Mouse (Mus musculus): ENCODE measurements around the gene Plppr1.
"Not testable (repeated sequence)": the region's sequence is repeated elsewhere in the genome, so short reads cannot be mapped to it uniquely, and the experiment has no call there.

Plppr1 gene

DNA sequence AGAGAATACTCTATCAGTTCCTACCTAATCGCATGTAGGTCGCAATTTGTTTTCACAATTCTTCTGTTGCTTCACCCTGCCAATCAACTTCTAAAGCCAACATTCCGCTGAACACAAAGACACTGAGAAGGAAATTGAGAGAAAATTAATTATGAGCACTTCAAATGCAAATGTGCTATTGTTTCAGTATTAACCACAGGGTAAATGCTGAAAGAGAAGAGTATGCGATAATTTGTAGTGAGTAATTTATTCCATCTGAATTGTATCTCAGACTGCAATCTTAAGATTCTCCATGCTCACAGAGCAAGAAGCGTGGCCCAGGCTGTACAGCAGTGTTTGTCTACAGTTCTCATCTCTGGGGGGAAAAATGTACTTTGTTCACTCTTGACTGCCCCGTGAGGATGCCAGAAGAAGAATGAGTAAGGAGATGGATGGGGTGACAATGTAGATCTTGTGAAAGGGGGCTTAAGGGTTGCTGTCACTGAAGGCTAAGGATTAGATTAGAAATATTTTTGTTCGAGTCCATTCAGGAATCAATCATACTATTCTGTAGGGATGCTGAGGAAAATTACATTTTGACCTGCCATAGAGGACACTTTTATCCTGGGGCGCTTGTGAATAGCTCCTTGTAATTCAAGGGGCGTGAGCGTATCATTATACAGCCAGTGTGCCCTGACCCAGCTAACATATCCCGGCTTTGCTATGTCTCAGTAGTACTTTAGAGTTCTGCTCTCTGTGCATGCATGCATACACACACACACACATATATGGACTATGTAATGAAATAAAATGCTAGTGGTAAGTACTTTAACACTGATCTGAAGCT is 173.3 kb downstream of the Plppr1 start:
- in situ Hi-C loops (cut with MseI, MboI), result no loop called here

DNA sequence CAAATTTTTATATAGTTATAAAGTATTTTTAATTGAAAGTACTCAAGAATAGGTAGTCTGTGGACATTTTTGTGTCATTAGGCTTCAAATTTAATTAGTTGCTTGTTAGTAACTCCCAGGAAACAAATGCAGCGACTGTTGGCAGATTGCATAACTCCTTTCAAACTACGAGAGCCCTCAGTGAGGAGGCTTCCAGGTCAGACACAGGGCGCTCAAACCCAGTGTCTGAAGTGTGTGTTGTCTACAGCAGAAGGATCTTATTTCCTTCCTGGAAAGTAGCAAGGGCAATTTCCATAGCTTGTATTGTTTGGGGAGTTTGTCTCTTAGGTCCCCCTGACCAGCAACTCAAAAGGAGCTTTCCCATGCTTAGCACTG is 173.9 kb downstream of the Plppr1 start:
- in situ Hi-C loops (cut with MseI, MboI), result no loop called here

DNA sequence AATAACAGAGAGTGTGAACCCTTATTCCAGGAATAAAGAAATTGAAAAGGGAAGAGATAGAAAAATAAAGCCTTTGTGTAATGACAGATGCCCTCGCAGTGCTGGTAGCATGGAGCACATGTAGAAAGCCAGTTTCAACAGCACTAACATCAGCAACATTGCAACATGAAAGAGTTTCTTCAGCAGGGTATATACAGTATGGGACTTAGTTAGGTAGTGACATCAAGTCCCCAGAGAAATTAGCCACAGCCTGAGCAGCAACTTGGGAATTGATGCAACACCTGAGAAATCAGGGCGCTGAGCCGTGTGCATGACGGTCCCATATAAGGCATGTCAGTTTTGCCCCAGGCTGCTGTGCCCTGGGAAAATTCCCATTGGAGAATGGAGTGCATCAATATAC is 179.0 kb downstream of the Plppr1 start:
- in situ Hi-C loops (cut with MseI, MboI), result no loop called here

DNA sequence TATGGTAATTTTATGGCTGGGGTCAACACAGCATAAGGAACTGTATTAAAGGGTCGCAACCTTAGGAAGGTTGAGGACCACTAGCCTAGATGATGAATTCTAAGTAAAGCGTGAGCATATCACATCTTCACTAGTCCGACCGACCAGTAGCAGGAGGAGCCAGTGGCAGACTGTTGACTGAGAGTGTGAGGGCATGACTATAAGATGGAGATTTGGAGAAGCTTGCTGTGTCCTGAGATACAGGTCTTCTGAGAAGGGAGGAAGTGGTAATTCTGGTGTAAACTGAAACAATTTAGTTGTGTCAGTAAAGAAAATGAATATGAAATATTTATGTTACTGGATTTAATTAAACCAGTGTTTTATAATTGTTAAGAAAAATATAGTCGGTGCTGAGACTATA is 180.4 kb downstream of the Plppr1 start:
- in situ Hi-C loops (cut with MseI, MboI), result no loop called here

DNA sequence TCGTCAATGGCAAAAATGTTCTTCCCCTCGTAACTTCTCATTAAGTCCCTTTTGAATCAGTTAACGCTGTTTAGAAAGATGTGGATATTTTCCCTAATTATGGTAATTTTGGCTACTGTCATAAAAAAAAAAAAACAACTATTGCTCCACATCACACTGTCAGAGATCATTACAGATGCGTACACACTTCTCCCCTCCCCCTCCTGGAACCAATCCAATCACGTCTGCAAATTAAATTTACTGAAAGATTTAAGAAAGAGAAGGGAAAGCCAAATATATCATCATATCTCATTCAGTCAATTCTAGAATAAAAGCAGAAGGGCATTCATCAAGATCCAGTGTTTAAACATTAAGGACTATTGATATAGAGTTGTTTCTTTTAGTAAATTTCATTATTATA is 185.7 kb downstream of the Plppr1 start:
- in situ Hi-C loops (cut with MseI, MboI), result no loop called here

DNA sequence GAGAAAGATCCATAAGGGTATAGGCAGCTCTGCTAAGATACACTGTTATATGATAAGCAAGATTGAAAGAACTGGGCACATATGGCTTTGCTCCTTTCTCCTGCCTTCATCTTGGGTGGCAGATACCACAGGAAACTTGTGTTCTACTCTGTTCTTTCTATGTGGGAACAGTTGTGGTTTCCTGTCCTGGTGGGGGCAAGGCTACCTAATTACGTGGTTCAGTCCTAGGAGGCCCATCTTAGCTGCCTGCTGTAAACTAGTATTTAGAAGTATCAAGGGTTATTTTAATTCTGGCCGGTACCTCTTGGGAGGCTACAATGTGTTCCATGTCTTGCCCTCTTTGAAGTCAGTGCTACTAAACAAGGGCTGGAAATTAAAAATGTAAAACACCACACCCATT is 186.2 kb downstream of the Plppr1 start:
- in situ Hi-C loops (cut with MseI, MboI), result no loop called here

DNA sequence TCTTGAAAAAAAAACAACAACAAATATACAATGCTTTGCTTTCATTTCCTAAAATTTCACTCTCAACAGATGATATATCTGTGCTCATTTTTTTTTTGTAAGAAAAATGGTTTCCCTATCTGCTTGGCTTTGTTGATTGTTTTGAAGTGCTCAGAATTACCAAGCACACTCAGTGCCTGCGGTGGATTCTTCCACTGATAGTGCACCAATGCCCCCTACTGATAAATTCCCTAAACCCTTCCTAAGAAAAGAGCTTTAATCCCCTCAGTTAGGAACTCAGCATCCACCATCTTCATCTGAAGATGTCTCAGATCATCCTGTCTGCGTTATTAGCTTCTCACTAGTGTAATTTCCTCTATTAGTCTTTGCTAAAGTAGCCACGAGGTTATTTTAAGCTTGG is 192.2 kb downstream of the Plppr1 start:
- in situ Hi-C loops (cut with MseI, MboI), result no loop called here

DNA sequence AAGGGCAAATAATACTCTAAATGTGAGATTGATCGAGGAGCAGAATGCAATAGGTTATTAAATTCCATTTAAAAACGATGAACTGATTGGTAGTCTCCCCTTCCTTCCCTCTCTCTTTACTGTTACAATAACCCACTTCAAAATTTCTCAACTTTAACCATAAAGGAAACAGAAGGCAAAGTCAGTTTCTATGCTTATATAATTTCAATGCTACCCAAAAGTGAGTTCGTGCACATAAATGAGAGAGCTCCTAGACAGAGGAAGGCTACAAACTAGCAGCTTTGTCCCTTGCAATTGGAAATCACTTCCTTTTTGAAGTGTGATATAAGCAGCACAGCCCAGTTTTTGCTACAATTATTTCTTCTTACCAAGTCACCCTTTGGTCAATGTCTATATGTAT is 193.1 kb downstream of the Plppr1 start:
- in situ Hi-C loops (cut with MseI, MboI), result no loop called here

DNA sequence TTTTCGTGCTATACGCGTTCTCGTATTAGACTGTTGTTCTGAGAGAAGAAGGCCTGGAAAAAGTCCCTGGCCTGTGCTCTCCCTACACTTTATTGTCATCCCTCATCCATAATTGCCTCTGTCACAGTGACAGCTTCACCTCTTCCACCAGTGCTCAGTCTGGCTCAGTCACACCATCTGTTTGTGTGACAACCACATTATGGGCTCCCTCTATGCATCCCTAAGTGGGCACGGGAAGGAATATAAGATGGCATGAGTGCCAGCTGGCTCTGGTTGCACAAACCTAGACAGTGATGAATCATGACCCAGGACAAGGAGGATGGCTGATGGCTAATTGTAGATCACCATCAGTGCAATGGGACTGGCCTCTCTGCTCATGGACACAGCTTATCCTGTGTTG is 219.4 kb downstream of the Plppr1 start:
- in situ Hi-C loops (cut with MseI, MboI), result no loop called here

DNA sequence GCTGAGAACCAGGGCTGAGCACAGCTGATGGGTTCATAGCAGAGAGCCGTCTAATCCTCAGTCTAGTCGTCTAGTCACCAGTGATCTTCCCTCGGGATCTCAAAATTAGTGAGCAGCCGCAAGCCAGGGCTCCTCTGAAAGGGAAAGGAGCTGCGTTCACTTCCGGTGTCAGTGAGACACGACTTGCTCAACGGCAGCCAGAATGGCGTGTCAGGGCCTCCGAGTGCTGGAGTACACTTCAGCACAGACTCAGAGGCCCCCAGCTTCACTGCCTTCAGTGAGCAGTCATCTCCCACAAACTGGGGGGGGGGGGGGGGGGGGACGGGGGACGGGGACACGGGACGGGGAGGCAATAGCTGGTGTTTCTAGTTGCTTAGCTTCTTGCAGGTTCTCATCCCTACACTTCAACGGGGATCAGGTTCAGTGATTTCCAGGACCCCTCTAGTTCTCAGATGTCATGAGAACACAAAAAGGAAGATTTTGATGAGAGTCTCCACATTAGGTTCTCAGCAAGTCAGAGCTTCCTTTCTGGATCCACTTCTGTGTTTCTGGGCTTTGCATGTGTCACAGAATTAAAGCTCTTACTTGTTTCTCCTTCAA is 225.7 kb downstream of the Plppr1 start:
- in situ Hi-C loops (cut with MseI, MboI), result no loop called here

DNA sequence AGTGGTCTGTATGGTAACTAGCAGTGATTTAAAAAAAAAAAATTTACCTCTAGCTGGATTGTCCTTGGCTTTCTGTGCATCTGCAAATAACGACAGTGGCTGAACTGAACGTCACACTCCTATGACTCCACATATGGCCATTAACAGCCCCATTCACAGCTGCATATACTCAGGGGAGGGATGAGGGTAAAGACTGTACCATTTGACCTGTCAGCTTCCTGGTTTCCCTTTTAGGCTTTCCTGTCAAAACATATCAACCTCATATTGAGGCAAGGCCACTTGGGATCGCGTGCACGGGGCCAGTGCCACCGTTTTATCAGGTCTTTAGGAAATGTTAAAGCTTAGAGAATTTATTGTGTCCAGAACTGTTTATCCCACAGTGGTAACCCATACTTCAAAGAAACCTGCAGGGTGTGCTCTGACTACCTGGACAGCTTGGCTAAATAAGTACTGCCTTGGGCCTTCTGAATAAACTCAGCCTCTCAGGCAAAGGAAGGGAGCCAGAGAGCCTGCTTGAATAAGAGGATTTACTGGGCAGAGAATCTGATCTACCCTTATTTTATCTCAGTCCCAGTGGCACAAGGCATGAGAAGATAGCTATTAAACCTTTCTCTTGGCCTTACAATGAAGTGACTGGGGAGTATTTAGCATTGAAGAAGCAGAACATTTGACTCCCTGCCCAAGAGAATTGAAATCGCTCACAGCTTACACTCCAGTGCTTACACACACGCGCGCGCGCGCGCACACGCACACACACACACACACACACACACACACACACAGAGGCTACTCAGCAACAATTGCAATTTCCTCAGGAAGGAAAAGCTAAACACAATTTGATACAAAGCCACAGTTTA is 226.5 kb downstream of the Plppr1 start:
- in situ Hi-C loops (cut with MseI, MboI), result no loop called here

DNA sequence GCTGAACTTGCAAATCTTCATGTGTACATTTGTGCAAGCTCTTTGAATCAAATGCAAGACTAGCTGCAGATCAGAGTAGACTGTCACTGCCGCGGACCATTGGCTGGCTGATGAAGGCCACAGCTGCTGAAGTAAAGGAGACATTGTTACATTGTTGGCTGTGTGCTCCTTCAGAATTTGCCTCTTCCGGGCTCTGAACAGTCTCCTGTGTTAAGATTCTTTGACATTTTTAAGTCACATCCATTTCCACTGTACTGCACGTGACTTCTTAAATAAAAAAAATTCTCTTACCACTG is 227.1 kb downstream of the Plppr1 start:
- in situ Hi-C loops (cut with MseI, MboI), result no loop called here

DNA sequence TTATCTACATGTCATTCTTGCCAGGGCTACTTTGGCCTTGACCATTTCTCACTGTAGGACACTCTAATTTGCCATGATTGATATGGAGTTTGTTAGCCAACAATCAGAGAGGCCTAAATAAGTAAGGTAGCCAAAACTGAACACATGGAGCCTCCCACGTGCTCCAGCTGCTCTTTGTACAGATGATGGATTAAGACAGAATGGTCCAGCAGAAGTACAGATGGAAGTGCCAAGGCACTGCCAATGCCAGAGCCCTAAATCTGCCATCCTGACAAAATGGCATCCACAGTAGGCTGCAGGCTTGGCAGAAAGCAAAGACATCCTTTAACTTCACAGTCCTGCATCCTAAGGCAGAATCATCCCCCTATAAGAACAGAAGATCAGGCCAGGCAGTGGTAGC is 237.4 kb downstream of the Plppr1 start:
- in situ Hi-C loops (cut with MseI, MboI), result no loop called here

DNA sequence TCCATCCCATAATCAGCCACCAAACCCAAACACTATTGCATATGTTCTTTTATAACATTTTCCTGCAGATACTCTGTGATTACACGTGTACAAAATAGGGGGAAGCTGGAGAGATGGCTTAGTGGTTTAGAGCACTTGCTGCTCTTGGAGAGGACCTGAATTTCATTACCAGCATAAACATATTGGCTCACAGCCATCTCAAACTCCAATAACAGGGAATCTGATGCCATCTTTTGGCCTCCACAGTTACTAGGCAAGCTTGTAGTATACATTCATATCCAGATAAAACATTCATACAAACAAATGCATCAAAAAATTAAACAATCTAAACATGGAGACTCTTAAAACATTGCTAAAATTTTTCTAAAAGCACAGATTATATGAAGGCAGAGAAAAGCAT is 240.5 kb downstream of the Plppr1 start:
- in situ Hi-C loops (cut with MseI, MboI), result no loop called here

DNA sequence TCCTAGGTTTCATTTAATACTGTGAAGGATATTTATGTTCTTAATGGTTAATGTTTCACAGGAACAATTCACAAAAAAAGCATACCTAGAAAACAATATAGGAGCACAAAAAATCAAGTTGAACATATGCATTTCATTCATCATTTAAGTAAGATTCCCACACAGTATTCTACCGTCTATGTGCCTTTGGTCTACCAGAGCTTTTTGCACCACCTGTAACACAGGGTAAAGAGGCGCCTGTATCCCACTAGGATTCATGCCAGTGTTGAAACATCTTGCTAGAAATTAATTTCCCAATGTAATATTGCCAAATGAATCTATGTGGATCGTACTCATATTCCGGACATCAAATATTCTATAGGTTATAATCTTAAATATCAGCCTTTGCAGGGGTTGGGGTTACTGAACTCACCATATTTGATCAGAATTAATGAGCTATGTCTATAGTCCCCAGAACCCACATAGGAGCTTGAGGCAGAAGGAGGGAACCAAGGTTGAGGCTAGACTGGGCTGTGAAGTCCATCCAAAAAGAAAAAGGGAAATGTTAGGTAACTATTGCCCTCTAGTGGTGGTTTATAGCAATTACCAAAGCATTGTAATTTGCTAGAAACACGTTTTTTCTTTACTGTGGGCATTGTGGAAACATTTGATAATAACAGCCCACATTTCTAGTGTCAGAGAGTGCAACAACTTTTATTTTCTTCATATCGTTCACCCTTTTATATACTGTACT is 263.0 kb downstream of the Plppr1 start:
- in situ Hi-C loops (cut with MseI, MboI), result loop anchor here in 1 of 2 experiments (10.0 kb wide), 1 partner anchor 547 kb away; no protein-coding TSS in a partner anchor

DNA sequence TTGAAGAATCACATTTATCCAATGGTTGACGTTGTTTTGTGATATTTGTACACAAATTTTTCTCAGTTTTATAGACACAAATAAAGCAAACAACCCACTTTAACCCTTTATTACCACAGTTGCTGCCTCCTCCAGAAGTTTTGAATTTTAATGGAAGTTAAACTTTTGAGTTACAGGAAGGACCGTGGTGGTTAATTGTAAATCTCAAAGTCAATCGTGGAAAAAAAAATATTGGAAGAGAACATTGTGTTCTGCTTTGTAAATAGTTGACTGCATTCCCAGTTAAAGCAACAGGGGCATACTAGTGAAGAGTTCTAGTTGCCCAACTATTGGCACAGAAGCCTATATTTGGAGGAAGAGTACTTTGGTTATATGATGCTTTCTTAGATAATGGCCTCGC is 278.9 kb downstream of the Plppr1 start:
- in situ Hi-C loops (cut with MseI, MboI), result not testable (repeated sequence)

DNA sequence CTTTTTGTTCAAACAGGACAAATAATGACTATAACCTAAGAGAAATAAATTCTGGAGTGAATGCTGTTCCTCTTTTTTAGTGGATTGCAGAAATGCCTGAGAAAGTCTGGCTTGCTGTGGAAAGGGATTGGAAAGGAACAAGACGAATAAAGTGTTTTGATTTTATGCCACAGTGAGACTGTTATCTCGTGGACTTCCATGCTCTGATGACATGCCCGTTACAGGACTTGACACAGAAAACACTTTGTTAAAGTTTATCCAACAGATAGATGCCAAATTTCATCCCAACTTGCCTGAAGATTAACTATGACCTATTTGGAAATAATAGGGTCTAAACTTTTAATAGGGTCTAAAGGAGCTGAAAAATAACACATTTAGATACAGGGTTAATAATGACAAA is 281.0 kb downstream of the Plppr1 start:
- in situ Hi-C loops (cut with MseI, MboI), result not testable (repeated sequence)

DNA sequence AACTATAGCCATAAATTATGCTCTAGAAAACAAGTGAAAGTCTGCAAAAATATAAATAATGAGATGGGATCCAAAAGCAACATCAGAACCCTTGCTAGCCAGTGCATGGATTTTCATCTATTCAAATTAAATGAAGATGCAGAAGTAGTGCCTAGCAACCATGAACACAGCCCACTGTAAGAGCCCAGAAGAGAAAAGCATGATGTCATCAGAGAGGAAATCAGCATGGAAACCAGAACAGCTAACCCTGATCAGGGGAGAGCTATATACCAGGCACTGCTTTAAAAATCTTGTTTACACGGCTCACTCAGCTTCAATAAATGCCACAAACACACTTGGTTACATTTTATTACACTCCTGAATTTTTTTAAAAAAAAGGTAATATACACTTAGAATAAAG is 288.9 kb downstream of the Plppr1 start:
- in situ Hi-C loops (cut with MseI, MboI), result not testable (repeated sequence)

DNA sequence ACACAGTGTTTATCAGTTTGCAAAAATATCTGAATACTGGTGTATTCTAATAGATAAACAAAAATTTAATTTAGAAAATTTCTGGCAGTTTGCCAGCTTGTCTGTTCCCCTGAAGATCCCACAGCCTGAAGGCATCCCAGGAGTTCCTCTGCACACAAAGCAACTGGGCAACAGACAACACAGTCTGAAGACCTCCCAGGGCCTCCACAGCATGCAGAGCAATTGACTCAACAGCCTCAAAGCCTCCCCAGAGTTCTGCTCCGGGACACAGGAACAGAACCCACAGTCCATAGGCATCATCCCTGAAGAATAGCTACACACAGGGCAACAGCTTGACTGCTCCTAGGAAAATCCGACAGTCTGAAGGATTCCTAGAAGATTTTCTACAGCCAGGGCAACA is 289.6 kb downstream of the Plppr1 start:
- in situ Hi-C loops (cut with MseI, MboI), result no loop called here

DNA sequence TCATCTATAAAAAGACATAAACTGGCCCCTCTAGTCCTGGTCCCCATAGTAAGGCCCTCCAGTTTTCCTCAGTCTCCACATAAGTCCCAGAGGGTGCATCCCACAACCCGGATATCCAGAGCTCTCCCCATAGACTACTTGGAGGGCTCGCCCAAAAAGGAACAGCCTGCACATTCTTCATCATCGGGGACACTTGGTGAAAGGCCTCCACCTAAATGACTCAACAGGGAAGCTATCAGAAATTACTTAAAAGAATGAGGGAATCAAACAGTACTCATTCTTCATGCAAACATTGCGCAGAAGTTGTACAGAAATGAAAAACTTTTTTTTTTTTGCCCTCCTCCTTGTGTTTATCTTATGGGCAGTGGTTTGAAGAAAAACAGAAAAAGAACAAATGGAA is 291.4 kb downstream of the Plppr1 start:
- in situ Hi-C loops (cut with MseI, MboI), result no loop called here

DNA sequence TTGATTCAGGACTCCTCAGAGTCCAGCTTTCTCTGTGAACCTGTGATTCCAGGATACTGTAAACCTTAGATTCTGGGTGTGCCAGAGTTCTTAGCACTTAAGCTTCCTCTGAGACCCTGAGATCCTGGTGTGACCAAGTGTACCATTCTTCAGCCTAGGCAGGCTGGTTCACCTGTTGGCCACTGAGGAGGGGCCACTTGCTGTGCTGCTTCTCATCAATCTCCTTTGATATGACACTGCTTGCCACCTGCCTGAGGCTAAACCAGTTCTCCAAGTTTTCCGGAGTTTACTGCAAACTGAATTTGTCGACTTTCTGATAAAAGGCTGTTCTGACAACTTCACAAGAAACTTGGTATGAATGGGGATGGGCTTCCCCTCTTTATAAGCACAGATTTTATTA is 298.0 kb downstream of the Plppr1 start:
- in situ Hi-C loops (cut with MseI, MboI), result no loop called here

DNA sequence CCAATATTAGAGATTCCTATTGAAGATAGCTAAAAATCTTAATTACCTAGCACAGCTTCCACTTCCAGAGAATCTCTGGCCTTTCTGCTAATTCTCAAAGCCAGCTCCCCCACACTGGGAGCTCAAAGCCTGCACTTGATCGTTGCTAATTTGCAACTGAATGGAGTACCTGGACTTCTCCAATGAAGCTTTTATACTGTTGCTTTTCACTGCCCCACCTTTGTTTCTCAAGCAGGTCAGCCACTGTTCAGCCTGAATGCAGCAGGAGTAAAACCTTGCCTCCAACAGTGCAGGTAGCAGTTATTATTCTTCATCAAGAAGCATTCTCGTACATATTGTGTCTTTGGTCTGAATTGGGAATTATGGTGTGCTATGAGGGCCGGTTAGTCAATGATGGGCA is 309.0 kb downstream of the Plppr1 start:
- in situ Hi-C loops (cut with MseI, MboI), result not testable (repeated sequence)

Data from mouse trophoblast stem cell (cell line).